Mouse (Mus musculus) stomach, postnatal 0 days (tissue): Measurements from ENCODE around the gene Traf1.

Experiments
- CTCF ChIP-seq: IDR thresholded peaks from 2 replicates; pipeline ENCODE4 v1.5.1; 2016; ENCODE audit warnings: antibody characterized with exemption, low read depth, mild to moderate bottlenecking, moderate library complexity
- EP300 ChIP-seq: optimal IDR thresholded peaks from 2 replicates; pipeline ENCODE3; 2016; ENCODE audit warnings: antibody characterized with exemption

DNA sequence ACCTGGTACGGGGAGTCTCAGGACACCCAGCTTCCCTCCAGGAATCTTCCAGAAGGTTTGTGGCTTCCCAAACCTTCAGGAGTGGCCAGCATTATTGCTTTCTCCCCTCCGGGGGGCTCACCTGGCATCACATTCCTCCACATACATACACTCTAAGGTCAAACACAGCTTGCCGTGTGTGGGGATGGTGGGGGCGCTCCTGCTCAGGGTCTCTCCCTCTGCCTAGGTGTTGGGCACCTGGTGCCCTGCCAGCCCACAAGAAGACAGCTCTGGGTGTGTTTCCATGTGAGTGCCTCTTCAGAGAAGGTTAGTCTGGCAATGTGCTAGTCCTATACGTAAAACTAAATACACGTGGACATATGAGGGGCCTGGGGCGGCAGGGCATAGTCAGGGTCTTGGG is 49.0 kb downstream of the Traf1 start:
- TF ChIP-seq EP300 (no peak), CTCF (no peak)
